Mouse (Mus musculus) adrenal gland, adult 18-20 months (tissue): ENCODE measurements at regions not wholly inside any gene's neighbourhood (a gene's known extent, or its start where the extent isn't known, plus 50 kb on each side); places are given as distances from the start of the nearest gene placed in this dataset.

Experiments
- DNase-seq, 2 experiments: peaks; one replicate each; pipeline ENCODE4 v3.0.0; 2021 to 2022; ENCODE audit warnings: low spot score in 2 of 2

DNA sequence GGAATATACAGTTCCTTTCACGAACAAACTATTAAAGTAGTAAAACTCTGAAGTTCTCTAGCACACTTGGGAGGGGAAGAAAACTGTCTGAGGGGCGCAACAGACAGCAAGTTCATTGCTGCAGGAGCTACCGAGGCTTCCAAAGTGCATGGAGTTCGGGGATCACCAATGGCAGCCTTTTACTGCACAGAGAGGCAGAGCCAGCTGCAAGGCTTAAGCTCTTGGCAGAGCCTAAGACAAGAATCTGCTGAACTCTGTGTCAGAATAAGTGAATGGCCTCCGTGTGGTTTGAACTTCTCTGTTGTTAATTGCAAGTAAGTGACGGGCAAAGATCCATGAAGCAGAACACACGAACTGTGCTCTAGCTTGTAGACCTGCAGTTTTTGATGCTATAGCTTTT, 656.2 kb downstream of the Slc16a7 start:
- DNase-seq = no peak

GRCm38 (mm10) chr10:124732342-124732741, 656.9 kb downstream of the Slc16a7 start:
- DNase-seq = no peak

DNA sequence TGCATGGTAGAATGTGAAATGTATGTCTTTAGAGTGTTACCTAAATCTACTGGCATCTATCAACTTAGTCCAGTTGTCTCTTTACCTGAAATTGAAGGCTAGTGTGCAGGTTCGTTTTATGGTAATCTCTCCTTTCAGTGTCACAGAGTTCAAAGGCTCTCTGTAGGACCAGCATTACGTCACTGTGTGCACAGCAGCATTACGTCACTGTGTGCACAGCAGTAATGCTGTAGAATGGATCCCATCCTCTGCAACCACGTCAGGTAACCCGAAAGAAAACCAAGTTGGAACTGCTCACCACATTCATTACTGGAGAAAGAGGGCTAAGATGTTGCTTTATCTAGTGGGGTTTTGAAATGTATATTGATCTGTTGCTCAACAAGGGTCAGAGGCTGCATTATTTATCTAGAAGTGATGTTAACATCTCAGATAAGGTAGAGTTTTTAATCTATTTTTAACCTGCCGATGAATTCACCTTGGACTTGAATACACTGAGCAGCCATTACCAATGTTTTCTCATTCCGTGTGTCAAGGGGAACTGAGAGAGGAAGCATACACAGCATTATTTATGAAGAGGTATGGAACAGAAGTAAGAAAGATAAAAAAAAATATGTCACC, 657.9 kb downstream of the Slc16a7 start:
- no peak for DNase-seq

GRCm38 (mm10) chr10:124712647-124713046, 676.6 kb downstream of the Slc16a7 start:
- DNase-seq = no peak

DNA sequence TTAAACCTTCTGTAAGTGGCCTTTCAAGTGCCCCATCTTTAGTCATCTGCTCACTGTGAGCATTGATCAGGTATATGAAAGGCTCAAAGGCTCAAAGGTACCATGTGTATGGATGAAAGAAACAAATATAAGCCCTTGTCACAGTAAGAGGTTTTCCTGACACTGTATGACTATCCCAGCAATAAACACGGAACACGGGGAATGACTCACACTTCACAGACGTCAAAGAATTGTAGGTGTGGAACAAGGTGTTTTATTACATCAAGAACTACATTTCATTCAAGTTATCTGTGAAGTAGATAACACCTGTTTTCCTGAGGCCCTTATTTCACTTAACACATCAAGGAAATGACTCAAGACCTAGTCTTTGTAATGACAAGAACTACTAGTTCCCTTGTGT, 678.3 kb downstream of the Slc16a7 start:
- no peak for DNase-seq

DNA sequence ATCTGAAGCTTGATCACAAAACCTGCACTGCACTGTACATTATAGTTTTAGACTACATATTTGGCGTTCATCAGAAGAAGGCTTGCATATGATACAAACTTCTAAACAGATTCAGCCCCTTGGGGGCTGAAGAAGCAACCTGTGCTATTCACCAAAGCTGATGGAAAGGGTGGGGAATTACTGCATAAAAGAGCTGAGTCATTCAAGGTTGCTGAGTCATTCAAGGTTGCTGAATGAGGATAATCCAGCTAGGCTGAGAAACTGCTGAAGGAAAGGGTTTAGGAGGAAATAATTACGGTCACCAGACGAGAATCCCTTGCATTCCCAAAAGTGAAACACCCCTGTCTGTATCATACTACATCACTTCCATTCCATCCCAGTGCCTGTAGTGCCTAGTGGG, 679.4 kb downstream of the Slc16a7 start:
- DNase-seq = peak in 1 of 2 experiments; percentile 7

DNA sequence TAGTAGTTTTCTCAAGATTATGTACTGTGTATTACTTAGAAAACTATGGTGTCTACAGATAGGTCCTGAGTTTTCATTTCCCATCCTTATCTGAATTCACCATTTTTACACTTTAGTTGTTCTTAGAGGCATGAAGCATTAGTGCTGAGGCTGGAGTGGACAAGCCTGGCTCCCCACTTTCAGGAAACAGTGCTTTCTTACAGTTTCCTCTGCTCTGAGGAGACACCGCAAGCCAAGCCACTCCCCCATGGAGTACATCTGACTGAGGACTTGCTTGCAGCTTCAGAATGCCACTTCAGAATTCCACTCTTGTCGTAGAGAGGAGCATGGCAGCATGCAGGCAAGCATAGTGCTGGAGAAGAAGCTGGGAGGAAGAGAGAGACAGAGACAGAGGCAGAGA, 682.6 kb downstream of the Slc16a7 start:
- no peak for DNase-seq
